Mouse (Mus musculus) small intestine, adult 2 months (tissue): ENCODE data around the gene Ccr10.

Experiments used
- CTCF ChIP-seq: fragments of 200-500 bp; IDR thresholded peaks from 2 replicates; pipeline ENCODE4 v1.5.1; 2012; ENCODE audit warnings: low read depth, mild to moderate bottlenecking, control low read depth, inconsistent platforms, low read length, moderate library complexity, mixed read lengths; ENCODE audit not compliant: insufficient replicate concordance, insufficient read length; ENCODE audit errors: extremely low read depth
- POLR2A ChIP-seq: fragments of 200-500 bp; IDR thresholded peaks from 2 replicates; pipeline ENCODE4 v1.6.1; 2012; ENCODE audit warnings: low read depth, mild to moderate bottlenecking, control low read depth, inconsistent platforms, low read length, moderate library complexity

GRCm38 (mm10) chr11:101176933-101177773 lies 1.9 kb upstream of the Ccr10 start:
- TF ChIP-seq CTCF (peak; percentile 41; the same call in 1 of the 2 replicates), POLR2A (no peak)
